Mouse (Mus musculus): ENCODE results near the gene Rps27l.

DNA sequence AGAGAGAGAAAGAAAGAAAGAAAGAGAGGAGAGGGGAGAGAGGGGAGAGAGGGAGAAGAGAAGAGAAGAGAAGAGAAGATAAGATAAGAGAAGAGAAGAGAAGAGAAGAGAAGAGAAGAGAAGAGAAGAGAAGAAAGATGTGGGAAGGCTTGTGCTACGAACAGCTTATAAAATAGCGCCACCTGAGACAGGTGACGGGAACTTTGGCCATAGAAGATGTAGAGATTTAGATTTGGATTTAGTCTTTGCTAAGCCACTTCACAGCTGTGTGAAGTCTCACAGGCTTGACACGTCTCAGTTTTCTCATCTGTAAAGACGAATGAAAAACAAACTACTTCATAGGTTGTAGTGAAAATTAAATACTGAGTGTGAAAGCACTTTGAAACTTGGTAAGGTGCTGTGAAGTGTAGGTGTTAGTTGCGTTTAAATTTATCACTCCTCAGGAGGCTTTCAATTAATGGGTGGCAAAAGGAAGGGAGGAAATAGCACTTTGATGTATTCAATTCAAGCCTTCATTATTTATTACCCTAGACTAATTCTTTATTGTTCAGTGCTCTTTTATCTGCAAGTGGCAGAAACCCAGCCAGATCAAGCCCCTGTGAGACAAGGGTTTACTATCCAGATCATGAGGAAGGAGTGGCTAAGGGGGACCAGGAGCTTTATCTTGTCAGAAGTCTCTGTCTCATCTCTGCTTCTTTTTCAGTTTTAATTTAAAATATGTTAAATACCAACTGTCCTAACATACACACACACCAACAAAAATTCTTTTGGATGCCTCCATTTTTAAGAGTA, 25.2 kb upstream of the Rps27l start:
- TF ChIP-seq CTCF (conservative IDR thresholded peaks at IDR 0.05; ENCODE audit: low read length) (no peak), POU5F1 (IDR thresholded peaks at IDR 0.05; ENCODE audit: borderline replicate concordance, low read length) (no peak)
